Mouse (Mus musculus): ENCODE data around the gene Ccdc141.

- no peak for TF ChIP-seq CTCF (IDR thresholded peaks at IDR 0.05; ENCODE audit: low read depth)
- TF ChIP-seq EP300 (IDR thresholded peaks at IDR 0.05; ENCODE audit: low read depth): no peak
Measured at GRCm38 (mm10) chr2:77169916-77170632, 362 bp downstream of the Ccdc141 start.
